Mouse (Mus musculus): ENCODE data around the gene Spata31d1a. TPM values are rescaled to one million over a fixed set of nuclear protein-coding genes. Genes with fewer than 3 reads are reported as not detected.
A peak's percentile ranks its signal among the peaks of the same experiment; 100 is the strongest.

Gene Spata31d1a
- polyA plus RNA-seq, 1 experiment = not detected

- Histone ChIP-seq H3K27me3 (replicated peaks; ENCODE audit: control insufficient read depth, insufficient read depth, low read length) (no peaks in the 10 kb centered on the region), H3K4me1 (ENCODE audit: control insufficient read depth, insufficient read depth, low read length) (0 out of 2 replicates have a peak, but pooled peaks cover 3% of the 10 kb centered on the region), H3K36me3 (ENCODE audit: control insufficient read depth, insufficient read depth, low read length) (no peaks in the 10 kb centered on the region), H3K27ac (ENCODE audit: insufficient read depth, low read depth, low read length) (no peak overlapping the region), H3K4me3 (ENCODE audit: insufficient read depth, low read depth, low read length) (no peak overlapping the region)
- DNase-seq = no peak
- WGBS = 84% methylated on average over 5 of the region's 5 CpGs
- TF ChIP-seq CTCF (conservative IDR thresholded peaks at IDR 0.05; ENCODE audit: insufficient read depth, insufficient read length, low read depth, low read length) (no peak), POLR2A (IDR thresholded peaks at IDR 0.05; ENCODE audit: low read depth, low read length) (no peak)
Measured at GRCm38 (mm10) chr13:59657781-59658180, 52.3 kb downstream of the Spata31d1a start.

GRCm38 (mm10) chr13:59656975-59657388, 53.1 kb downstream of the Spata31d1a start:
- Histone ChIP-seq H3K4me1 (ENCODE audit: control insufficient read depth, insufficient read depth, low read length) (0 out of 2 replicates have a peak, but pooled peaks cover 3% of the 10 kb centered on the region), H3K27me3 (replicated peaks; ENCODE audit: control insufficient read depth, insufficient read depth, low read length) (no peaks in the 10 kb centered on the region), H3K27ac (ENCODE audit: insufficient read depth, low read depth, low read length) (peak overlapping the region; percentile 34), H3K36me3 (ENCODE audit: control insufficient read depth, insufficient read depth, low read length) (no peaks in the 10 kb centered on the region), H3K4me3 (ENCODE audit: insufficient read depth, low read depth, low read length) (no peak overlapping the region)
- DNase-seq = peak; percentile 69
- WGBS = 47% methylated on average over 4 of the region's 4 CpGs
- TF ChIP-seq POLR2A (IDR thresholded peaks at IDR 0.05; ENCODE audit: low read depth, low read length) (no peak), CTCF (conservative IDR thresholded peaks at IDR 0.05; ENCODE audit: insufficient read depth, insufficient read length, low read depth, low read length) (no peak)

- TF ChIP-seq CTCF (conservative IDR thresholded peaks at IDR 0.05; ENCODE audit: insufficient read depth, insufficient read length, low read depth, low read length) (no peak), POLR2A (IDR thresholded peaks at IDR 0.05; ENCODE audit: low read depth, low read length) (no peak)
- Histone ChIP-seq H3K27ac (ENCODE audit: insufficient read depth, low read depth, low read length) (peak overlapping the region; percentile 34), H3K4me3 (ENCODE audit: insufficient read depth, low read depth, low read length) (no peak overlapping the region), H3K27me3 (replicated peaks; ENCODE audit: control insufficient read depth, insufficient read depth, low read length) (no peaks in the 10 kb centered on the region), H3K36me3 (ENCODE audit: control insufficient read depth, insufficient read depth, low read length) (no peaks in the 10 kb centered on the region), H3K4me1 (ENCODE audit: control insufficient read depth, insufficient read depth, low read length) (0 out of 2 replicates have a peak, but pooled peaks cover 3% of the 10 kb centered on the region)
- peak; percentile 24 for DNase-seq
- WGBS = 52% methylated on average over 10 of the region's 10 CpGs
Measured at GRCm38 (mm10) chr13:59656316-59656832, 53.8 kb downstream of the Spata31d1a start.

- no peak for DNase-seq
- WGBS = 96% methylated on average over 15 of the region's 15 CpGs
- Histone ChIP-seq H3K4me3 (ENCODE audit: insufficient read depth, low read depth, low read length) (no peak overlapping the region), H3K36me3 (ENCODE audit: control insufficient read depth, insufficient read depth, low read length) (no peaks in the 10 kb centered on the region), H3K27me3 (replicated peaks; ENCODE audit: control insufficient read depth, insufficient read depth, low read length) (no peaks in the 10 kb centered on the region), H3K27ac (ENCODE audit: insufficient read depth, low read depth, low read length) (0 out of 2 replicates have a peak overlapping the region, but pooled peaks have one; percentile 34), H3K4me1 (ENCODE audit: control insufficient read depth, insufficient read depth, low read length) (0 out of 2 replicates have a peak, but pooled peaks cover 3% of the 10 kb centered on the region)
- TF ChIP-seq CTCF (conservative IDR thresholded peaks at IDR 0.05; ENCODE audit: insufficient read depth, insufficient read length, low read depth, low read length) = no peak
- TF ChIP-seq POLR2A (IDR thresholded peaks at IDR 0.05; ENCODE audit: low read depth, low read length) = no peak
Measured at GRCm38 (mm10) chr13:59655718-59656315, 54.3 kb downstream of the Spata31d1a start.

- no peaks in the 10 kb centered on the region for H3K36me3 ChIP-seq (ENCODE audit: control insufficient read depth, insufficient read depth, low read length)
- DNase-seq = no peak
- 86% methylated on average over 5 of the region's 5 CpGs for WGBS
- no peak overlapping the region for H3K27ac ChIP-seq (ENCODE audit: insufficient read depth, low read depth, low read length)
- 0 out of 2 replicates have a peak, but pooled peaks cover 3% of the 10 kb centered on the region for H3K4me1 ChIP-seq (ENCODE audit: control insufficient read depth, insufficient read depth, low read length)
- H3K4me3 ChIP-seq (ENCODE audit: insufficient read depth, low read depth, low read length) = no peak overlapping the region
- no peak for TF ChIP-seq CTCF (conservative IDR thresholded peaks at IDR 0.05; ENCODE audit: insufficient read depth, insufficient read length, low read depth, low read length)
- no peaks in the 10 kb centered on the region for H3K27me3 ChIP-seq (replicated peaks; ENCODE audit: control insufficient read depth, insufficient read depth, low read length)
Measured at GRCm38 (mm10) chr13:59654465-59654864, 55.7 kb downstream of the Spata31d1a start.

GRCm38 (mm10) chr13:59653136-59653535, 57.0 kb downstream of the Spata31d1a start:
- no peak for DNase-seq
- Histone ChIP-seq H3K4me1 (ENCODE audit: control insufficient read depth, insufficient read depth, low read length) (0 out of 2 replicates have a peak, but pooled peaks cover 3% of the 10 kb centered on the region), H3K27me3 (replicated peaks; ENCODE audit: control insufficient read depth, insufficient read depth, low read length) (no peaks in the 10 kb centered on the region), H3K36me3 (ENCODE audit: control insufficient read depth, insufficient read depth, low read length) (no peaks in the 10 kb centered on the region), H3K27ac (ENCODE audit: insufficient read depth, low read depth, low read length) (no peak overlapping the region), H3K4me3 (ENCODE audit: insufficient read depth, low read depth, low read length) (no peak overlapping the region)
- WGBS = 71% methylated on average over 3 of the region's 3 CpGs
- TF ChIP-seq CTCF (conservative IDR thresholded peaks at IDR 0.05; ENCODE audit: insufficient read depth, insufficient read length, low read depth, low read length) (no peak), POLR2A (IDR thresholded peaks at IDR 0.05; ENCODE audit: low read depth, low read length) (no peak)

- Histone ChIP-seq H3K27me3 (replicated peaks; ENCODE audit: control insufficient read depth, insufficient read depth, low read length) (no peaks in the 10 kb centered on the region), H3K27ac (ENCODE audit: insufficient read depth, low read depth, low read length) (no peak overlapping the region), H3K4me1 (ENCODE audit: control insufficient read depth, insufficient read depth, low read length) (0 out of 2 replicates have a peak, but pooled peaks cover 3% of the 10 kb centered on the region), H3K36me3 (ENCODE audit: control insufficient read depth, insufficient read depth, low read length) (no peaks in the 10 kb centered on the region), H3K4me3 (ENCODE audit: insufficient read depth, low read depth, low read length) (no peak overlapping the region)
- WGBS = 67% methylated on average over 5 of the region's 5 CpGs
- TF ChIP-seq CTCF (conservative IDR thresholded peaks at IDR 0.05; ENCODE audit: insufficient read depth, insufficient read length, low read depth, low read length) (no peak), POLR2A (IDR thresholded peaks at IDR 0.05; ENCODE audit: low read depth, low read length) (no peak)
- DNase-seq = no peak
Measured at GRCm38 (mm10) chr13:59652651-59653050, 57.5 kb downstream of the Spata31d1a start.

Other genes with a start within 250 kb of the Spata31d1a start
- 7.0 and 7.6 TPM in 2 replicates for gene Agtpbp1, start 125.1 kb downstream of the Spata31d1a start, polyA plus RNA-seq (2012; rRNA removed)
- gene Naa35, start 125.1 kb downstream of the Spata31d1a start, polyA plus RNA-seq (2012; rRNA removed) = 24.0 and 28.1 TPM in 2 replicates
- gene Golm1, start 34.5 kb downstream of the Spata31d1a start, polyA plus RNA-seq (2012; rRNA removed) = 5.3 and 6.5 TPM in 2 replicates
- not detected in 2 replicates for gene 4921517D22Rik, start 16.2 kb downstream of the Spata31d1a start, polyA plus RNA-seq (2012; rRNA removed)
- 0.03 TPM in 2 replicates for gene Spata31d1b, start 2.0 kb upstream of the Spata31d1a start, polyA plus RNA-seq (2012; rRNA removed)
- gene Spata31d1d, start 21.4 kb upstream of the Spata31d1a start, polyA plus RNA-seq (2012; rRNA removed) = 0.05 TPM in 1 of 2 replicates, not detected in the other
- 0.09 TPM in 1 of 2 replicates, not detected in the other for gene 1700014D04Rik, start 36.4 kb upstream of the Spata31d1a start, polyA plus RNA-seq (2012; rRNA removed)
- gene Isca1, start 59.5 kb upstream of the Spata31d1a start, polyA plus RNA-seq (2012; rRNA removed) = 164 and 171 TPM in 2 replicates
- gene Gm49354, start 71.9 kb upstream of the Spata31d1a start, polyA plus RNA-seq (2012; rRNA removed) = not detected in 2 replicates
- 14.5 and 14.6 TPM in 2 replicates for gene Tut7, start 112.8 kb upstream of the Spata31d1a start, polyA plus RNA-seq (2012; rRNA removed)

All from kidney, adult 2 months (tissue).